Mouse (Mus musculus) midbrain, embryonic 13.5 days (tissue): ENCODE results near the gene Rbpjl. TPM values are rescaled to one million over a fixed set of nuclear protein-coding genes. Genes with fewer than 3 reads are reported as not detected.
A peak's percentile ranks its signal among the peaks of the same experiment; 100 is the strongest.

ENCODE experiments used
- ATAC-seq: fragments of 200-750 bp; cut with Nextera tagmentation; 2 replicates; pipeline ENCODE4 v1.8.0; 2017; ENCODE audit warnings: mild to moderate bottlenecking, moderate TSS enrichment, moderate library complexity
- H3K27ac ChIP-seq: fragments of 300-500 bp; sonication (generic); 2 replicates; pipeline ENCODE4 v1.5.1; 2015; ENCODE audit warnings: inconsistent platforms, mild to moderate bottlenecking, moderate library complexity
- H3K27me3 ChIP-seq: fragments of 300-500 bp; sonication (generic); 2 replicates; pipeline ENCODE4 v1.6.1; 2015; ENCODE audit warnings: mild to moderate bottlenecking, inconsistent platforms
- H3K36me3 ChIP-seq: fragments of 300-500 bp; sonication (generic); 2 replicates; pipeline ENCODE4 v1.6.1; 2015; ENCODE audit warnings: mild to moderate bottlenecking, inconsistent platforms
- H3K4me1 ChIP-seq: fragments of 300-500 bp; sonication (generic); replicated peaks from 2 replicates; pipeline ENCODE4 v1.6.1; 2015; ENCODE audit warnings: inconsistent platforms
- H3K4me2 ChIP-seq: fragments of 300-500 bp; sonication (generic); replicated peaks from 2 replicates; pipeline ENCODE4 v1.6.1; 2015; ENCODE audit warnings: moderate library complexity, mild to moderate bottlenecking, inconsistent platforms
- H3K4me3 ChIP-seq: fragments of 300-500 bp; sonication (generic); replicated peaks from 2 replicates; pipeline ENCODE4 v1.5.1; 2015; ENCODE audit warnings: mild to moderate bottlenecking, inconsistent platforms
- H3K9ac ChIP-seq: fragments of 300-500 bp; sonication (generic); replicated peaks from 2 replicates; pipeline ENCODE4 v1.6.1; 2015; ENCODE audit warnings: mild to moderate bottlenecking, inconsistent platforms
- H3K9me3 ChIP-seq: fragments of 300-500 bp; sonication (generic); 2 replicates; pipeline ENCODE4 v1.6.1; 2016; ENCODE audit warnings: mild to moderate bottlenecking, inconsistent platforms
- WGBS: fragments of 180-500 bp; shearing (Covaris S2); methylation state at CpG from one replicate; pipeline ENCODE4 v1.1.7; 2015; 5-methylcytosine and 5-hydroxymethylcytosine counted together
- polyA plus RNA-seq: library from polyadenylated mRNA; unstranded; fragments of >200 nt; fragmentation: Nextera tagmentation; extraction: Ambion mirVana; gene quantifications from 2 replicates; pipeline ENCODE4 v1.2.1, GENCODE M21; 2015

The Rbpjl gene
- polyA plus RNA-seq, 1 experiment from 2014 or later, result not detected

DNA sequence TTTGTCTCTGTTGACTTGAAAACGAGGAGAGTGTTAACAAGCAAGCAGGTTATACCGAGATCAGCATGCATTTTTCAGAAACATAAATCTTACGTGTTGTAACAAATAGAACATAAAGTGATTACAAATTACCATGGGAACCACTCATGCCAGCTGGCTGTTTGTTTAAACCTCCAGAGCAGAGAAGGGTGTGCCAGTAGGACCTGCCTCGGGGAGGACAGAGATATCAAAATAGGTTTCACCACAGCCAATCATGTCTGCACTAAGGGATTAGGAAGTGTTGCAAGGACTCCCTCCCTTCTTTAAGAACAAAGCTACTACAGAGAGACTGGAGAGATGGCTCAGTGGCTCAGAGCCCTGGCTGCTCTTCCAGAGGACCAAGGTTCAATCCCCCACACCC lies 29.8 kb upstream of the Rbpjl start:
- Histone ChIP-seq H3K9me3 (no peaks in the 10 kb centered on the region), H3K9ac (no peak overlapping the region), H3K4me1 (no peaks in the 10 kb centered on the region), H3K4me3 (no peak overlapping the region), H3K4me2 (no peak overlapping the region), H3K36me3 (no peaks in the 10 kb centered on the region), H3K27ac (no peak overlapping the region), H3K27me3 (no peaks in the 10 kb centered on the region)
- ATAC-seq, result no peak
- WGBS, result 57% methylated on average over 4 of the region's 4 CpGs

GRCm38 (mm10) chr2:164377478-164378426 lies 25.2 kb upstream of the Rbpjl start:
- H3K27me3 ChIP-seq, result no peaks in the 10 kb centered on the region
- ATAC-seq, result no peak
- H3K36me3 ChIP-seq, result no peaks in the 10 kb centered on the region
- no peak overlapping the region for H3K4me2 ChIP-seq
- no peak overlapping the region for H3K27ac ChIP-seq
- 92% methylated on average over 15 of the region's 15 CpGs for WGBS
- no peak overlapping the region for H3K4me3 ChIP-seq
- H3K9ac ChIP-seq, result no peak overlapping the region
- no peaks in the 10 kb centered on the region for H3K9me3 ChIP-seq
- H3K4me1 ChIP-seq, result no peaks in the 10 kb centered on the region

DNA sequence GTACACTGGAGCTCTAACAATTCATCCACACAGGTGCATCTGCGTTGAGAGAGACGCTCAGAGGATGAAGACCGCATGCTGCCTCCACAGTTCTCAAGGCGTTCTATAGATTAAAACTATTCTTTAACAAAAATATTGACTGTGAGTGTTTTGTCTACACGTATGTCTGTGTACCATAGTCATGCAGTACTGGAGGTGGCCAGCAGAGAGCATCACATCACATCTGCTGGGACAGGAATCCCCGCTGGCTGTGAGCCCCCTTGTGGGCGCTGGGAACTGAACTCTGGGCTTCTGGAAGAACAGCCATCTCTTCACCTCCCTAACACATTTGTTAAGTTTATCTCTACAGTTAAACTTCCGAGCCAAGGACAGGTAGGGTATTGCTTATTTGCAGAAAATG lies 21.2 kb upstream of the Rbpjl start:
- no peak for ATAC-seq
- no peak overlapping the region for H3K27ac ChIP-seq

DNA sequence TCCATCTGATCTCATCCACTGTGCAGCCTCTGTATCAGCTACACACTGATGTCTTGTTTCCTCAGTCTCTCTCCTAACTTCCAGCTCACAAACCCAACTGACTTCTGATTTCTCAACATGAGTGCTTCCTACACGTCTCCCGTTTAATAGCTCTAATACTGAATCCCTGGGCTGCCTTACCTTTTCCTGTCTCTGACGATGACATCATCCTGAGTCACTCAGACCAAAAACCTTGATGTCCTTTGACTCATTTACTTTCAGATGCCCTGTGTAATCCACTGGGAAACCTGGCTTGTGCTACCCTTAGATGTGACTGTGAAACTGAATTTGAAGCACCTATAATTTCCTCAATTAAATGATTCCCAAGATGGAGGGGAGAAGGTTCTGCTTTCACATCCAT lies 20.0 kb upstream of the Rbpjl start:
- Histone ChIP-seq H3K4me3 (no peak overlapping the region), H3K9ac (no peak overlapping the region), H3K9me3 (no peaks in the 10 kb centered on the region), H3K4me2 (no peak overlapping the region), H3K4me1 (peaks cover 11% of the 10 kb centered on the region), H3K36me3 (no peaks in the 10 kb centered on the region), H3K27ac (no peak overlapping the region), H3K27me3 (peaks cover 18% of the 10 kb centered on the region)
- WGBS, result 89% methylated on average over 3 of the region's 3 CpGs
- no peak for ATAC-seq

More for the DNA sequence above, 21.2 kb upstream of the Rbpjl start:
- 75% methylated on average over 8 of the region's 8 CpGs for WGBS
- no peaks in the 10 kb centered on the region for H3K9me3 ChIP-seq
- peaks cover 6% of the 10 kb centered on the region for H3K27me3 ChIP-seq
- no peak overlapping the region for H3K9ac ChIP-seq
- no peaks in the 10 kb centered on the region for H3K36me3 ChIP-seq
- no peak overlapping the region for H3K4me2 ChIP-seq
- no peak overlapping the region for H3K4me3 ChIP-seq
- H3K4me1 ChIP-seq, result peaks cover 11% of the 10 kb centered on the region

DNA sequence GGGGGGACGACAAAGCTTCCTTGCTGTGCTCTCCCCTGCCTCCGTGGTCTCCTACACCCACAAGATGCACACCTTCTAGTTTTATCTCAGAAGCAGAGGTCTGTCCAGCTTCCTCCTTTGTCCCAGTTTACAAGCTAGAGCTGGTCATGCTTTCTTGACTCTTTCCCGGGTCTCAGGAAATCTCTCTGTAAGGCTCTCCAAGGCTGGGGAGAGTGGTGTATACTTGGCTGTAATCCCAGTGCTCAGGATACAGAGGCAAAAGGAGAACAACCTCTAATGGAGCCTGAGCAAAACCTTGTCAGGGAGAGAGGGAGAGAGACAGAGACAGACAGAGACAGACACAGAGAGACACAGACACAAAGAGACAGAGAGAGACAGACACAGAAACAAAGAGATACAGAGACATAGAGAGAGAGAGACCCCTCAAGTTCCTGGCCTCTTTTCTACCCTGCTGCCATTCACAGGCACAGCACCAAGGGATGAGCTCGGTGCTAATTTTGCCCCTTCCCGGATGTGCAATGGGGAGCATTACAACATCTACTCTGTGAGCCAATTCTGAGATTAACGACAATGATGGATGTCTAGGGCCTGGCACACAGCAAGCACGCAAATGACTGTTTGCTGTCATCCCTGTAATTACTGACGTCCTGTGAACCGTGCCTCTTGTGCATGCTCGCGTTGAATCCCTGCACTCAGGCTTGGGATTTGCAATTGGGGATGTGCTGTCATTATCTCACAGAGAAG lies 19.1 kb upstream of the Rbpjl start:
- no peak overlapping the region for H3K9ac ChIP-seq
- H3K4me3 ChIP-seq, result no peak overlapping the region
- H3K27ac ChIP-seq, result no peak overlapping the region
- no peaks in the 10 kb centered on the region for H3K36me3 ChIP-seq
- no peak overlapping the region for H3K4me2 ChIP-seq
- no peaks in the 10 kb centered on the region for H3K9me3 ChIP-seq
- no peak for ATAC-seq
- peaks cover 11% of the 10 kb centered on the region for H3K4me1 ChIP-seq
- WGBS, result 76% methylated on average over 11 of the region's 11 CpGs
- H3K27me3 ChIP-seq, result peaks cover 27% of the 10 kb centered on the region

GRCm38 (mm10) chr2:164385927-164386763 lies 16.8 kb upstream of the Rbpjl start:
- Histone ChIP-seq H3K27me3 (peaks cover 46% of the 10 kb centered on the region), H3K36me3 (no peaks in the 10 kb centered on the region), H3K27ac (no peak overlapping the region), H3K9ac (0 out of 2 replicates have a peak overlapping the region, but pooled peaks have one; percentile 8), H3K9me3 (no peaks in the 10 kb centered on the region), H3K4me1 (peaks cover 20% of the 10 kb centered on the region), H3K4me2 (peak overlapping the region; percentile 32), H3K4me3 (no peak overlapping the region)
- 8% methylated on average over 18 of the region's 18 CpGs for WGBS
- ATAC-seq, result peak; percentile 85

DNA sequence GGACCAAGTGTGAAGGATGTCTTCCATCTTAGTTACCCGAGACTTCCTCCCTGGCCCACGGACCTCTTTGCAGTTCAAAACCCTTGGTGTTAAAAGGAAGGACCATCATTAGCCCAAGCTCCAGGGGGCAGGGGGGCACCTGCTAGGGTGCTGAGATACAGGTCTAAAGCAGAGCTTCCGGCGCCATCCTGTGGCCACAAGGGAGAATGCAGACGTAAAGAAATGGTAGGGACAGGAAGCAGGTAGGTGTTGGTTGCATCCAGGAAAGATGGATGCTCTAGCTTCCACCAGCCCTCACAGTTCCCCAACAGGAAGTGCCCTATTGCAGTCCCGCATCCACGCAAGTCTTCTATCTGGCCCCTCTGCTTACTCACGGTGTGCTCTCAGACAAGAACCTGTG lies 16.0 kb upstream of the Rbpjl start:
- Histone ChIP-seq H3K27ac (no peak overlapping the region), H3K36me3 (no peaks in the 10 kb centered on the region), H3K4me3 (no peak overlapping the region), H3K27me3 (peaks cover 46% of the 10 kb centered on the region), H3K9ac (no peak overlapping the region), H3K9me3 (no peaks in the 10 kb centered on the region), H3K4me1 (peaks cover 20% of the 10 kb centered on the region), H3K4me2 (no peak overlapping the region)
- ATAC-seq, result no peak
- WGBS, result 16% methylated on average over 8 of the region's 8 CpGs

DNA sequence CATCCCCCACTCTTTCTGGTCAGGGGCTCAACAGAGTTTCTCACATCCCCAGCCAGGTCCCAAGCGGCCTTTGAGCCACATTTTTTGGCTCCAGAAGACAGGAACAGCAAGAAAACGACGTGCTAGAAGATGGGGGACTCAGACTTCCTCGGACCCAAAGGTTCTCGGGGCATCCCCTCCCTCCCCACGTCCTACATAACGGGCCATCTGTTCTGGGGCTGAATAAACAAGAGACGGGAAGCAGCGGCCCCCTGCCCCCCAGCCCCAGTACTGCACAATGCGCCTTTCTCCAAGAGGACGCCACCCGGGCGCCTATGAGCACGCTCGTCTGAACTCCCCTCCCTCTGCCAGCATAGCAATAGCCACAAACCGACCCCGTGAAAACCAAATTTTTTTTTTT lies 13.9 kb upstream of the Rbpjl start, which contains the start of gene Slpi:
Gene Slpi (minus strand): TSS at position 76 of the 400 bp plus-strand sequence.
- H3K4me3 ChIP-seq, result peak within 1 kb of the TSS; percentile 47
- under 1% methylated on average over 17 of the region's 17 CpGs for WGBS
- no peaks in the 10 kb centered on the region for H3K36me3 ChIP-seq
- H3K4me1 ChIP-seq, result peaks cover 20% of the 10 kb centered on the region
- no peaks in the 10 kb centered on the region for H3K9me3 ChIP-seq
- peak within 1 kb of the TSS; percentile 66 for H3K4me2 ChIP-seq
- H3K27ac ChIP-seq, result no peak within 1 kb of the TSS
- peaks cover 52% of the 10 kb centered on the region for H3K27me3 ChIP-seq
- H3K9ac ChIP-seq, result peak within 1 kb of the TSS; percentile 59; the same call in 1 of the 2 replicates
- peak; percentile 69 for ATAC-seq

DNA sequence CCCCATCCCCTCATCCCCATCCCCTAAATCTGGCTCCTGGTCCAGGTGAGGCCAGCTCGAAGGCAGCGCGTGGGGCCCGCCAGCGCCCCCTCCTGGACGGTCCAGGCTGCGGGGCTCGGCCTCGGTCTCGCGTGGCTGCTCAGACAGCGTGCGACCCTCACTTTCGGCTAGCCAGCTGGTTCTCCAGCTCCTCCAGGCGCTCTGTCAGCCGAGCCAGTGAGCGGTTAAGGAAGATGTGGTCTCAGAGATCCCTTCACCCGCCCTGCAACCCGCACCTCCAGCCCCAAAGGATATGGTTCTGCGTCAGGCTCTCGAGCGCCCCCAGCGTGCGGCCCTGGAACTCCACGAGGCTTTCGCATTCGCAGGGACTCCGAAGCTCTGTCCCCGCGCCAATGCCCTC lies 13.4 kb upstream of the Rbpjl start:
- WGBS, result under 1% methylated on average over 30 of the region's 30 CpGs
- no peak overlapping the region for H3K27ac ChIP-seq
- H3K36me3 ChIP-seq, result no peaks in the 10 kb centered on the region
- H3K9ac ChIP-seq, result peak overlapping the region; percentile 59; the same call in 1 of the 2 replicates
- H3K9me3 ChIP-seq, result no peaks in the 10 kb centered on the region
- H3K4me3 ChIP-seq, result peak overlapping the region; percentile 47
- H3K27me3 ChIP-seq, result peaks cover 52% of the 10 kb centered on the region
- H3K4me1 ChIP-seq, result peaks cover 20% of the 10 kb centered on the region
- peak overlapping the region; percentile 66 for H3K4me2 ChIP-seq
- ATAC-seq, result peak; percentile 73

DNA sequence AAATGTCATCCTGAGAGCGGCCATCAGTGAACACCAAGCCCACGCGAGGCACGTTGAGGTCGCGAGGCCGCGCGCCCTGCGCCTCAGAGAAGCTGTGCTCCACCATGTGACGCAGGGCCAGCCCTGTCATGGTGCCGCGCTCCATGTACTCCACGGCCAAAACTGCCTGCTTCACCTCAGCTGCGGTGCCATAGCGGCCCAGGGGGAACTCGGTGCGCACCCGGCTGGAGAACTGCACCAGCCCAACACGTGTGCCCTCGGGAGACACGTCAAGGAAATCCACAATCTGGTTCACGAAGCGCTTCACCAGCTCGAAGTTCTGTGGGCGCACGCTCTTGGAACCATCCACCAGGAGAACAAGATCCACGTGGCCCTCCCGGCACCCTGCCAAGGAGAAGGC lies 9.8 kb upstream of the Rbpjl start:
- H3K9me3 ChIP-seq, result peaks cover 6% of the 10 kb centered on the region; the same call in 1 of the 2 replicates
- peaks cover 9% of the 10 kb centered on the region for H3K4me1 ChIP-seq
- 75% methylated on average over 29 of the region's 29 CpGs for WGBS
- H3K9ac ChIP-seq, result no peak overlapping the region
- no peaks in the 10 kb centered on the region for H3K36me3 ChIP-seq
- H3K4me2 ChIP-seq, result no peak overlapping the region
- H3K27ac ChIP-seq, result no peak overlapping the region
- no peak overlapping the region for H3K4me3 ChIP-seq
- peaks cover 32% of the 10 kb centered on the region for H3K27me3 ChIP-seq
- no peak for ATAC-seq

DNA sequence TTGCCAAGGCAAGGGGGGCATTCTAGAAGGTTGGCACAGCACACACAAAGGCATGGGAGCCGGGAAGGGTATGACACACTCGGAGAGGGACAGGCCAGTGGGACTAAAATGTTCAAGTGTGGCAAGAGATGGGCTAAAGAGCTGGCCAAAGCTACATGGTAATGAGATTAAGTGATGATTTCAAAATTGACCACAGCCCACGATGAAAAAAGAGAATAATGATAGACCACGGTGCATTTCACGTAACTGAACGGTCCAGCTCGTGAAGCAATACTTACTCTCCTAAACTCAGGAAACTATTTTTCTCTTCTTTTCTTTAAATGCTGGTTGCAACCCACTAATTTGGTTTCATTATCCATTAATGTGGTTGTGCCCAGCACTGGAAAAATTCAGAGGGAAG lies 6.9 kb upstream of the Rbpjl start:
- Histone ChIP-seq H3K27ac (no peak overlapping the region), H3K9ac (no peak overlapping the region), H3K4me1 (no peaks in the 10 kb centered on the region; the same call in 1 of the 2 replicates), H3K36me3 (no peaks in the 10 kb centered on the region), H3K4me2 (no peak overlapping the region), H3K27me3 (peaks cover 31% of the 10 kb centered on the region), H3K4me3 (no peak overlapping the region), H3K9me3 (peaks cover 6% of the 10 kb centered on the region; the same call in 1 of the 2 replicates)
- no peak for ATAC-seq
- WGBS, result 95% methylated on average over 7 of the region's 7 CpGs
